In genomic region chr19:53944786-53945169, GRCm38 (mm10) we compare ENCODE assay signal across 8 mouse cellular contexts. TPM values are rescaled to one million over a fixed set of nuclear protein-coding genes. Genes with fewer than 3 reads are reported as not detected.
A peak's percentile ranks its signal among the peaks of the same experiment; 100 is the strongest.
DNase-seq lines count a peak whose midpoint lies in the region; ATAC-seq and TF ChIP-seq lines count a peak whose summit lies in the region.

No protein-coding gene starts in this region.

- no peaks in the 10 kb centered on the region for H3K9me3 ChIP-seq in lung, embryonic 14.5 days (ENCODE audit: low read depth, low read length)
- H3K9me3 ChIP-seq in embryonic facial prominence, embryonic 12.5 days = no peaks in the 10 kb centered on the region
- no peaks in the 10 kb centered on the region for H3K9me3 ChIP-seq in intestine, embryonic 15.5 days
- H3K9me3 ChIP-seq in neural tube, embryonic 14.5 days (ENCODE audit: control insufficient read depth, low read length) = no peaks in the 10 kb centered on the region

- H3K36me3 ChIP-seq in lung, embryonic 14.5 days (ENCODE audit: insufficient read depth) = no peaks in the 10 kb centered on the region
- no peaks in the 10 kb centered on the region for H3K36me3 ChIP-seq in embryonic facial prominence, embryonic 12.5 days
- H3K36me3 ChIP-seq in intestine, embryonic 15.5 days = no peaks in the 10 kb centered on the region
- no peaks in the 10 kb centered on the region for H3K36me3 ChIP-seq in neural tube, embryonic 14.5 days (ENCODE audit: control insufficient read depth, insufficient read depth, low read length)

- H3K9ac ChIP-seq in lung, embryonic 14.5 days = peak overlapping the region; percentile 95
- H3K9ac ChIP-seq in embryonic facial prominence, embryonic 12.5 days = peak overlapping the region; percentile 98
- H3K9ac ChIP-seq in intestine, embryonic 15.5 days = peak overlapping the region; percentile 92
- H3K9ac ChIP-seq in neural tube, embryonic 14.5 days (replicated peaks; ENCODE audit: low read depth, low read length) = peak overlapping the region; percentile 92

- WGBS in lung, embryonic 14.5 days = under 1% methylated on average over 34 of the region's 47 CpGs
- WGBS in embryonic facial prominence, embryonic 12.5 days = under 1% methylated on average over 32 of the region's 47 CpGs
- 0% methylated on average over 36 of the region's 47 CpGs for WGBS in intestine, embryonic 15.5 days
- 2% methylated on average over 37 of the region's 47 CpGs for WGBS in neural tube, embryonic 14.5 days

- no peak for DNase-seq in lung, embryonic 14.5 days
- DNase-seq in lung, postnatal 14 days = no peak
- DNase-seq in gastrocnemius, postnatal 25 days = no peak
- no peak for DNase-seq in adrenal gland, adult (ENCODE audit: inconsistent age in 2 of 2, low spot score in 1 of 2)
- no peak for DNase-seq in right cerebral cortex, postnatal 36 days (ENCODE audit: low spot score in 2 of 2)

- H3K4me2 ChIP-seq in lung, embryonic 14.5 days = peak overlapping the region; percentile 75
- H3K4me2 ChIP-seq in embryonic facial prominence, embryonic 12.5 days (replicated peaks) = peak overlapping the region; percentile 52
- H3K4me2 ChIP-seq in intestine, embryonic 15.5 days (replicated peaks) = peak overlapping the region; percentile 74
- peak overlapping the region; percentile 75 for H3K4me2 ChIP-seq in neural tube, embryonic 14.5 days (ENCODE audit: low read depth, low read length)

- no peak for TF ChIP-seq CTCF in lung, embryonic 14.5 days (IDR thresholded peaks at IDR 0.05; ENCODE audit: low read depth)

- H3K27me3 ChIP-seq in lung, embryonic 14.5 days (ENCODE audit: insufficient read depth, low read length) = no peaks in the 10 kb centered on the region
- H3K27me3 ChIP-seq in embryonic facial prominence, embryonic 12.5 days = no peaks in the 10 kb centered on the region
- no peaks in the 10 kb centered on the region for H3K27me3 ChIP-seq in intestine, embryonic 15.5 days (replicated peaks)
- H3K27me3 ChIP-seq in neural tube, embryonic 14.5 days (ENCODE audit: control insufficient read depth, insufficient read depth, low read length) = no peaks in the 10 kb centered on the region

- peaks cover 10% of the 10 kb centered on the region; the same call in 1 of the 2 replicates for H3K4me1 ChIP-seq in lung, embryonic 14.5 days (ENCODE audit: insufficient read depth)
- H3K4me1 ChIP-seq in embryonic facial prominence, embryonic 12.5 days = peaks cover 9% of the 10 kb centered on the region
- peaks cover 6% of the 10 kb centered on the region; the same call in 1 of the 2 replicates for H3K4me1 ChIP-seq in intestine, embryonic 15.5 days (replicated peaks)
- peaks cover 26% of the 10 kb centered on the region for H3K4me1 ChIP-seq in neural tube, embryonic 14.5 days (ENCODE audit: control insufficient read depth, insufficient read depth, low read length)

- peak overlapping the region; percentile 88 for H3K4me3 ChIP-seq in lung, embryonic 14.5 days (ENCODE audit: low read depth, low read length)
- peak overlapping the region; percentile 90 for H3K4me3 ChIP-seq in embryonic facial prominence, embryonic 12.5 days
- H3K4me3 ChIP-seq in intestine, embryonic 15.5 days (replicated peaks) = peak overlapping the region; percentile 99
- H3K4me3 ChIP-seq in neural tube, embryonic 14.5 days (ENCODE audit: low read depth, low read length) = peak overlapping the region; percentile 86

- no peak; the same call in none of the 2 replicates for ATAC-seq in lung, embryonic 14.5 days (ENCODE audit: insufficient read depth)
- peak; percentile 70 for ATAC-seq in embryonic facial prominence, embryonic 12.5 days (ENCODE audit: insufficient number of reproducible peaks, insufficient read depth, low FRiP score, low TSS enrichment)
- peak; percentile 54 for ATAC-seq in intestine, embryonic 15.5 days
- ATAC-seq in neural tube, embryonic 14.5 days (ENCODE audit: low read depth) = no peak; the same call in 1 of the 2 replicates

- H3K27ac ChIP-seq in lung, embryonic 14.5 days (ENCODE audit: low read depth) = peak overlapping the region; percentile 99
- H3K27ac ChIP-seq in embryonic facial prominence, embryonic 12.5 days = peak overlapping the region; percentile 98
- peak overlapping the region; percentile 96 for H3K27ac ChIP-seq in intestine, embryonic 15.5 days
- H3K27ac ChIP-seq in neural tube, embryonic 14.5 days (ENCODE audit: low read depth, low read length) = peak overlapping the region; percentile 95

RNA-seq across cellular contexts. Expression of gene Bbip1, which starts 0.4 kb away (rescaled TPM):
- polyA plus RNA-seq in lung, embryonic 14.5 days (2014; fragmentation: Nextera tagmentation; extraction: Ambion mirVana) = 69.3 and 69.8 TPM in 2 replicates
- polyA plus RNA-seq in embryonic facial prominence, embryonic 12.5 days (2016; fragmentation: Nextera tagmentation; extraction: Ambion mirVana) = 88.3 and 90.6 TPM in 2 replicates
- 73.3 and 79.2 TPM in 2 replicates for polyA plus RNA-seq in intestine, embryonic 15.5 days (2015; fragmentation: Nextera tagmentation; extraction: Ambion mirVana)
- 167 and 170 TPM in 2 replicates for polyA plus RNA-seq in neural tube, embryonic 14.5 days (2014; fragmentation: Nextera tagmentation; extraction: Ambion mirVana)
- total RNA-seq in gastrocnemius, postnatal 25 days (2021) = 10 to 100 TPM; 30.7 to 34.1 TPM

RNA-seq across cellular contexts. Expression of gene Shoc2, which starts 0.7 kb away (rescaled TPM):
- 53.3 and 54.8 TPM in 2 replicates for polyA plus RNA-seq in lung, embryonic 14.5 days (2014; fragmentation: Nextera tagmentation; extraction: Ambion mirVana)
- 55.2 and 57.0 TPM in 2 replicates for polyA plus RNA-seq in embryonic facial prominence, embryonic 12.5 days (2016; fragmentation: Nextera tagmentation; extraction: Ambion mirVana)
- polyA plus RNA-seq in intestine, embryonic 15.5 days (2015; fragmentation: Nextera tagmentation; extraction: Ambion mirVana) = 37.5 and 42.9 TPM in 2 replicates
- 81.5 and 85.2 TPM in 2 replicates for polyA plus RNA-seq in neural tube, embryonic 14.5 days (2014; fragmentation: Nextera tagmentation; extraction: Ambion mirVana)
- total RNA-seq in gastrocnemius, postnatal 25 days (2021) = 10 to 100 TPM; 20.1 to 21.9 TPM

RNA-seq across cellular contexts. Expression of gene Pdcd4, which starts 52.7 kb away (rescaled TPM):
- polyA plus RNA-seq in lung, embryonic 14.5 days (2014; fragmentation: Nextera tagmentation; extraction: Ambion mirVana) = 101 and 104 TPM in 2 replicates
- polyA plus RNA-seq in embryonic facial prominence, embryonic 12.5 days (2016; fragmentation: Nextera tagmentation; extraction: Ambion mirVana) = 114 and 129 TPM in 2 replicates
- polyA plus RNA-seq in intestine, embryonic 15.5 days (2015; fragmentation: Nextera tagmentation; extraction: Ambion mirVana) = 65.1 and 73.7 TPM in 2 replicates
- 63.2 and 69.1 TPM in 2 replicates for polyA plus RNA-seq in neural tube, embryonic 14.5 days (2014; fragmentation: Nextera tagmentation; extraction: Ambion mirVana)
- total RNA-seq in gastrocnemius, postnatal 25 days (2021) = 10 to 100 TPM; 11.7 to 21.0 TPM

Comparison
In these comparisons a context has a peak if more than half of its experiments do, and no peak if none do; other contexts are left out.
1. ATAC-seq: peak in embryonic facial prominence, embryonic 12.5 days (single experiment) and intestine, embryonic 15.5 days (single experiment); none in lung, embryonic 14.5 days (single experiment) and neural tube, embryonic 14.5 days (single experiment).
2. Peak in every context shown above with its lines, with median percentiles within 50 percentile points of each other: H3K27ac ChIP-seq, H3K4me2 ChIP-seq, H3K4me3 ChIP-seq and H3K9ac ChIP-seq.